Mouse (Mus musculus) liver, postnatal 0 days (tissue): ENCODE measurements around the gene Tcp11. TPM values are rescaled to one million over a fixed set of nuclear protein-coding genes. Genes with fewer than 3 reads are reported as not detected.

ENCODE experiments used
- ATAC-seq: fragments of 200-750 bp; cut with Nextera tagmentation; 2 replicates; pipeline ENCODE4 v1.8.0; 2017; ENCODE audit warnings: mild to moderate bottlenecking, moderate library complexity
- DNase-seq: peaks from one replicate; pipeline ENCODE4 v3.0.0-alpha.2; 2016
- H3K27ac ChIP-seq: fragments of 300-500 bp; sonication (generic); 2 replicates; pipeline ENCODE4 v1.5.1; 2014; ENCODE audit warnings: antibody characterized with exemption, moderate library complexity, mild to moderate bottlenecking, low read depth
- H3K27me3 ChIP-seq: fragments of 300-500 bp; sonication (generic); 2 replicates; pipeline ENCODE4 v1.6.1; 2014; ENCODE audit warnings: low read length, control low read depth, mixed read lengths; ENCODE audit not compliant: insufficient read depth
- H3K36me3 ChIP-seq: fragments of 300-500 bp; sonication (generic); replicated peaks from 2 replicates; pipeline ENCODE4 v1.6.1; 2014; ENCODE audit warnings: mild to moderate bottlenecking, control low read depth, low read length, moderate library complexity, mixed read lengths; ENCODE audit not compliant: insufficient read depth
- H3K4me1 ChIP-seq: fragments of 300-500 bp; sonication (generic); 2 replicates; pipeline ENCODE4 v1.6.1; 2014; ENCODE audit warnings: antibody characterized with exemption, mild to moderate bottlenecking, control low read depth; ENCODE audit not compliant: insufficient read depth
- H3K4me2 ChIP-seq: fragments of 300-500 bp; sonication (generic); 2 replicates; pipeline ENCODE4 v1.6.1; 2014; ENCODE audit warnings: low read depth, mild to moderate bottlenecking, low read length, moderate library complexity, mixed read lengths
- H3K4me3 ChIP-seq: fragments of 300-500 bp; sonication (generic); 2 replicates; pipeline ENCODE4 v1.5.1; 2014; ENCODE audit warnings: low read depth, low read length
- H3K9ac ChIP-seq: fragments of 300-500 bp; sonication (generic); replicated peaks from 2 replicates; pipeline ENCODE4 v1.6.1; 2014; ENCODE audit warnings: mild to moderate bottlenecking, moderate library complexity
- H3K9me3 ChIP-seq: fragments of 300-500 bp; sonication (generic); 2 replicates; pipeline ENCODE4 v1.6.1; 2016; ENCODE audit warnings: mild to moderate bottlenecking, control low read depth, low read length, mixed read lengths
- CTCF ChIP-seq: sonication (generic); IDR thresholded peaks from 2 replicates; pipeline ENCODE4 v1.5.1; 2016; ENCODE audit warnings: antibody characterized with exemption, low read depth
- EP300 ChIP-seq: IDR thresholded peaks from 2 replicates; pipeline ENCODE4 v1.6.1; 2016; ENCODE audit warnings: antibody characterized with exemption, low read depth, mild to moderate bottlenecking
- WGBS: fragments of 180-500 bp; shearing (Covaris S2); extraction: QIAGEN DNeasy Blood & Tissue Kit; methylation state at CpG from one replicate; pipeline ENCODE4 v1.1.7; 2014; ENCODE audit not compliant: insufficient replicate concordance; 5-methylcytosine and 5-hydroxymethylcytosine counted together
- polyA plus RNA-seq: library from polyadenylated mRNA; unstranded; fragments of >200 nt; fragmentation: Nextera tagmentation; extraction: Ambion mirVana; gene quantifications from 2 replicates; pipeline ENCODE4 v1.2.1, GENCODE M21; 2015

Gene Tcp11
- polyA plus RNA-seq, 1 experiment from 2014 or later, result 0.07 TPM

DNA sequence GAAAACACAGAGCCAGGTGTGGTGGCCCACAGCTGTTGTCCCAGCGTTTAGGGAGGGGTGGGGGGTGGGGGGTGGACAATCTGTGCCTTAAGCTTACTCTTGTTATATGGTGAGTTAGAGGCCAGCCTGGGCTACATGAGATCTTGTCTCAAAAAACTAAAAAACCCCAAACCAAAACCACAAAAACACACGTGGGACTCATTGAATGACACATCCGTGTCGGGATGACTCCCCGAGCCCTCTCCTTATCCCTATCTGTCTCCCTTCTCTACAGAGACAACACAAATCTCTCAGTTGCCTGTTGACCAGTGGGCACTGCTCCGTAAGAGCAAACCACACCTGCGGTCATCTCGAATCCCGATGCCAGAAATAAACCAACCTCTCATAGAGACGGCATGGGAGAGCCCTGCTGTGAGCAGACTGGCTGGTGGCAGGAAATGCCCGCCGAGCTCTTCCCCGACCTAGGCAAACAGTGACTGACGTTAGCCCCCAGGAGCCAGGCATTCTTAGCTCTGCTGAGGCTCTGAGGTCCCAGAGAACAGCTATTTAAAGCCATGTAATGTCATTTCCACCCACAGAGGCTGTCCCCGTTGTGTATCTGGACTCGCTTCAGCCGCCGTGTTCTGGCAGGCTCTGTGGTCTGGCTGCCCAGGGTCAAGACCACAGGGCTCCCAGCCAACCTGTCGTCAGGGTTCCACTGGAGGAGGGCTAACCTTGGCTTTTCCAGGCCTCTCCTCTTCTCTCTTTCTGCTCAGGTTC lies 37.2 kb upstream of the Tcp11 start:
- no peak overlapping the region for H3K27ac ChIP-seq
- no peak overlapping the region for H3K4me2 ChIP-seq
- no peaks in the 10 kb centered on the region for H3K36me3 ChIP-seq
- DNase-seq (no peak), ATAC-seq (no peak)
- no peaks in the 10 kb centered on the region for H3K4me1 ChIP-seq
- no peak for TF ChIP-seq EP300
- TF ChIP-seq CTCF, result no peak
- peaks cover 7% of the 10 kb centered on the region; the same call in 1 of the 2 replicates for H3K27me3 ChIP-seq
- no peak overlapping the region for H3K4me3 ChIP-seq
- WGBS, result 26% methylated on average over 19 of the region's 19 CpGs
- no peak overlapping the region for H3K9ac ChIP-seq
- H3K9me3 ChIP-seq, result no peaks in the 10 kb centered on the region

DNA sequence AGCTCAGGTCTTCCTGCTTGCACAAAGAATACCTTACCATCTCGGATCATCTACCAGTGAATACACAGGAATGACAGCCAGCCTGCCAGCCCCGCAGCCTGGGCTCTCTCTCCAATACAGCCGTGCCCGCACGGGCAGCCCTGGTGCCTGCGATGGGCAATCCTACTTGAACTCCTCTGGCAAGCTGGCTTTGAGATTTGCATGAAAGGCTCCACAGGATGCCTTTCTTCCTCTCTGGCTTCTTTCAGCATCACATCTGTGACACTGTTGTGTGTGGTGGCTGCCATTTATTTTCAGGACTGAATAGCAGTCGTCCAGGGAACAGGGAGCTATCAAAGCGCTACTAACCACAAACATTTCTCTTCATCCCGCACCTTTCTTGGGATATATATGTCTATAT lies 35.9 kb upstream of the Tcp11 start:
- Histone ChIP-seq H3K36me3 (no peaks in the 10 kb centered on the region), H3K27ac (no peak overlapping the region), H3K4me3 (no peak overlapping the region), H3K4me1 (no peaks in the 10 kb centered on the region), H3K9ac (no peak overlapping the region), H3K9me3 (no peaks in the 10 kb centered on the region), H3K27me3 (peaks cover 7% of the 10 kb centered on the region; the same call in 1 of the 2 replicates), H3K4me2 (no peak overlapping the region)
- ATAC-seq, result no peak
- WGBS, result 83% methylated on average over 9 of the region's 9 CpGs
- DNase-seq, result no peak
- no peak for TF ChIP-seq CTCF
- TF ChIP-seq EP300, result no peak

DNA sequence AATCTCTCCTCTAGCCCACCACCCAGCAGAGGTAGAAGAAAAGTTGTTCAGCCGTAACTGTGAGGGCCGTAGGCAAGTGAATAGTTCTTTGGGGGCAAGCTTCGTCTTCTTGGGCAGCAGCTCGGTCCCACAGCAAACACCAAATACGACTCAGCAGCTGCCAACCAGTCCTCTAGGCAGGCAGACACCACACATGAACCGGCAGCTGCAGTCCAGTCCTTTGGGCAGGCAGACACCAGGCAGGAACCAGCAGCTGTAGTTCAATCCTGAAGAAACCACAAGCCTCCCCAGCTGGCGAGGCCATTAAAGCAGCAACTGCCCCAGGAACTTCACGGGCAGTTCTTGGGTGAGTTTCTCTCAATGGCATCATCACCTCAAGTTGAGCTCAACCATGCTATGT lies 31.8 kb upstream of the Tcp11 start:
- Histone ChIP-seq H3K36me3 (no peaks in the 10 kb centered on the region), H3K9ac (no peak overlapping the region), H3K9me3 (no peaks in the 10 kb centered on the region), H3K4me3 (no peak overlapping the region), H3K27ac (no peak overlapping the region), H3K4me1 (no peaks in the 10 kb centered on the region), H3K27me3 (no peaks in the 10 kb centered on the region), H3K4me2 (no peak overlapping the region)
- no peak for ATAC-seq
- no peak for DNase-seq
- no peak for TF ChIP-seq EP300
- TF ChIP-seq CTCF, result no peak
- WGBS, result 79% methylated on average over 8 of the region's 8 CpGs

- Histone ChIP-seq H3K27ac (no peak overlapping the region), H3K9me3 (no peaks in the 10 kb centered on the region), H3K4me3 (no peak overlapping the region), H3K9ac (no peak overlapping the region), H3K36me3 (no peaks in the 10 kb centered on the region), H3K4me2 (no peak overlapping the region), H3K27me3 (no peaks in the 10 kb centered on the region), H3K4me1 (no peaks in the 10 kb centered on the region)
- no peak for TF ChIP-seq EP300
- no peak for TF ChIP-seq CTCF
- no peak for DNase-seq
- no peak for ATAC-seq
- 25% methylated on average over 14 of the region's 14 CpGs for WGBS
Measured at GRCm38 (mm10) chr17:28107275-28107674, 26.8 kb upstream of the Tcp11 start.

GRCm38 (mm10) chr17:28106352-28106751 lies 25.9 kb upstream of the Tcp11 start:
- DNase-seq (no peak), ATAC-seq (no peak)
- H3K9ac ChIP-seq, result no peak overlapping the region
- no peak for TF ChIP-seq EP300
- TF ChIP-seq CTCF, result peak; percentile 60
- H3K4me3 ChIP-seq, result no peak overlapping the region
- no peak overlapping the region for H3K4me2 ChIP-seq
- no peaks in the 10 kb centered on the region for H3K36me3 ChIP-seq
- H3K27me3 ChIP-seq, result no peaks in the 10 kb centered on the region
- H3K9me3 ChIP-seq, result no peaks in the 10 kb centered on the region
- no peaks in the 10 kb centered on the region for H3K4me1 ChIP-seq
- WGBS, result 71% methylated on average over 6 of the region's 6 CpGs
- no peak overlapping the region for H3K27ac ChIP-seq

GRCm38 (mm10) chr17:28104416-28104815 lies 24.0 kb upstream of the Tcp11 start:
- no peak overlapping the region for H3K4me3 ChIP-seq
- H3K27ac ChIP-seq, result no peak overlapping the region
- H3K9me3 ChIP-seq, result no peaks in the 10 kb centered on the region
- 59% methylated on average over 6 of the region's 6 CpGs for WGBS
- H3K4me1 ChIP-seq, result no peaks in the 10 kb centered on the region
- H3K27me3 ChIP-seq, result no peaks in the 10 kb centered on the region
- H3K4me2 ChIP-seq, result no peak overlapping the region
- H3K9ac ChIP-seq, result no peak overlapping the region
- TF ChIP-seq EP300 (no peak), CTCF (no peak)
- DNase-seq, result no peak
- no peaks in the 10 kb centered on the region for H3K36me3 ChIP-seq
- ATAC-seq, result peak; percentile 45

GRCm38 (mm10) chr17:28101902-28102319 lies 21.5 kb upstream of the Tcp11 start:
- Histone ChIP-seq H3K4me3 (no peak overlapping the region), H3K27me3 (no peaks in the 10 kb centered on the region), H3K4me1 (no peaks in the 10 kb centered on the region), H3K9me3 (no peaks in the 10 kb centered on the region), H3K4me2 (no peak overlapping the region), H3K27ac (no peak overlapping the region), H3K36me3 (no peaks in the 10 kb centered on the region), H3K9ac (no peak overlapping the region)
- TF ChIP-seq CTCF (no peak), EP300 (no peak)
- 50% methylated on average over 10 of the region's 10 CpGs for WGBS
- DNase-seq (no peak), ATAC-seq (no peak)
